Mouse (Mus musculus): ENCODE measurements around the gene Wdr45.
"Not testable (repeated sequence)": the region's sequence is repeated elsewhere in the genome, so short reads cannot be mapped to it uniquely, and the experiment has no call there.

DNA sequence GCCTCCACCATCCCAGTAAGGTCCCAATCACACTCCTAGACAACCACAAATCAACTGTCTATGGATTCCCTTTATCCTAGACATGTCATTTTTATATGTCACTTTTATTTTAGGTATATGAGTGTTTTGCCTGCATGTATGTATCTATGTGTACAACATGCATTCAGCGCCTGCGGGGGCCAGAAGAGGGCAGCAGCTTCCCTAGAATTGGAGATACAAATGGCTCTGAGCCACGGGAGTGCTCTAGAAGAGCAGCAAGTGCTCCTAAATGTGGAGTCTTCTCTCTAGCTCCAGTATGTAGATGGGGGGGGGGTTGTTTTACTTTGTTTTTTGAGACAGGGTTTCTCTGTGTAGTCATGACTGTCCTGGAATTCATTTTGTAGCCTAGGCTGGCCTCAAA is 39.5 kb downstream of the Wdr45 start:
- 0 out of 2 replicates have a peak, but pooled peaks have one; percentile 1 for TF ChIP-seq CTCF (IDR thresholded peaks at IDR 0.05; ENCODE audit: insufficient read depth, low read length)
- TF ChIP-seq POLR2A (IDR thresholded peaks at IDR 0.05; ENCODE audit: borderline replicate concordance, extremely low read depth, low read depth, low read length) = not testable (repeated sequence)
